Mouse (Mus musculus): Measurements from ENCODE around the gene Rer1. TPM values are rescaled to one million over a fixed set of nuclear protein-coding genes. Genes with fewer than 3 reads are reported as not detected.

Rer1 gene
- polyA plus RNA-seq, 1 experiment from 2014 or later, result 107 TPM

GRCm38 (mm10) chr4:155068357-155068972 is 17.7 kb downstream of the Rer1 start:
- Histone ChIP-seq H3K36me3 (peaks cover 57% of the 10 kb centered on the region), H3K4me2 (peak overlapping the region; percentile 81), H3K4me3 (peak overlapping the region; percentile 66; the same call in 1 of the 2 replicates), H3K27me3 (replicated peaks) (peaks cover 4% of the 10 kb centered on the region; the same call in 1 of the 2 replicates), H3K27ac (peak overlapping the region; percentile 27; the same call in 1 of the 2 replicates), H3K4me1 (peaks cover 47% of the 10 kb centered on the region), H3K9me3 (replicated peaks) (no peaks in the 10 kb centered on the region), H3K9ac (0 out of 2 replicates have a peak overlapping the region, but pooled peaks have one; percentile 83)
- no peak for ATAC-seq
- 84% methylated on average over 20 of the region's 20 CpGs for WGBS (ENCODE audit: insufficient replicate concordance)

- peaks cover 47% of the 10 kb centered on the region for H3K4me1 ChIP-seq
- peaks cover 14% of the 10 kb centered on the region for H3K27me3 ChIP-seq (replicated peaks)
- peak within 1 kb of the TSS; percentile 83 for H3K9ac ChIP-seq
- under 1% methylated on average over 48 of the region's 48 CpGs for WGBS (ENCODE audit: insufficient replicate concordance)
- H3K4me3 ChIP-seq, result peak within 1 kb of the TSS; percentile 66
- H3K4me2 ChIP-seq, result peak within 1 kb of the TSS; percentile 81
- peak; percentile 92 for ATAC-seq
- H3K27ac ChIP-seq, result peak within 1 kb of the TSS; percentile 87
- peaks cover 42% of the 10 kb centered on the region for H3K36me3 ChIP-seq
- no peaks in the 10 kb centered on the region for H3K9me3 ChIP-seq (replicated peaks)
Observed at GRCm38 (mm10) chr4:155066834-155067522, 19.2 kb downstream of the Rer1 start, which contains the start of gene Pex10. Gene Pex10 (plus strand): TSS chr4:155067016.

DNA sequence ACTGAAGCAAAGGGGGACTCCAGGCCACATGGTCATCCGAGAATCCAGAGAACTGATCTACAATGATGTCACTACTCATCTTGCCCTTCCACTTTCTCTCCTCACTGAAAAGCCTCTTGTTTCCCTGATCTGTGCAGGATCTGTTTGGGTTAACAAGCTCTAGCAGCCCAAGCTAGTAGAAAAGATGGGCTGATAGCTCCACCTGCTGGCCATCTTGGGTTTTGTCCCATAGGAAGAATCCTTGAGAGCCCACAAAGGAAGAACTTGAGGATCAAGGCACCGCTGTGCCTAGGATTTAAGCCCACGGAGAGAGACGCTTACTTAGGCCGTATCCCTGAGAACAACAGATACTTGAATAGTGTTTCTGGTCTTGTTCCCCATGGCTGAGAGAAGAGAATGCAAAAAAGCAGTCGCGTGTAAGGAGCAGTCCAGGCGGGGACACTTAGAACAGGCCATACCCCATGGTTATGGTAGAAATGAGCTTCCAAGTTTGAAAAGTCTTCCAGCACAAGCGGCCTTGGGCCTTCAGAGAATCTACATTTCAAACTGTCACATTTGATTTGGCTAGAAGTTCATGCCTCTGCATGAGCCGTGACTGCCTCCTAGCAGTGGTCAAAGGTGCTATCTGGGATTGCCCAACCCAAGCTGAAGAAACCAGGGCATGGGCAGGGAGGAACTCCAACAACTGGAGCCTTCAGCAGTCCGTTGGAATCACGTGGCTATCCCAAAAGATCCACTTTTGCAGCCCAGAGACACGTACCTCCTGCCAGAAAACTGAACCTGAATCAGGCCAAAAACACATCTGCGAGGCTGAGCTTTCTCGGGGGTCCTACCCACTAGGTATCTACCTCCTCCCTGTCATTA is 20.0 kb downstream of the Rer1 start:
- Histone ChIP-seq H3K27ac (peak overlapping the region; percentile 87), H3K4me3 (peak overlapping the region; percentile 66), H3K36me3 (peaks cover 34% of the 10 kb centered on the region), H3K9me3 (replicated peaks) (no peaks in the 10 kb centered on the region), H3K27me3 (replicated peaks) (peaks cover 22% of the 10 kb centered on the region), H3K4me1 (peaks cover 47% of the 10 kb centered on the region), H3K9ac (peak overlapping the region; percentile 58), H3K4me2 (peak overlapping the region; percentile 81)
- peak; percentile 65 for ATAC-seq
- 3% methylated on average over 15 of the region's 15 CpGs for WGBS (ENCODE audit: insufficient replicate concordance)

DNA sequence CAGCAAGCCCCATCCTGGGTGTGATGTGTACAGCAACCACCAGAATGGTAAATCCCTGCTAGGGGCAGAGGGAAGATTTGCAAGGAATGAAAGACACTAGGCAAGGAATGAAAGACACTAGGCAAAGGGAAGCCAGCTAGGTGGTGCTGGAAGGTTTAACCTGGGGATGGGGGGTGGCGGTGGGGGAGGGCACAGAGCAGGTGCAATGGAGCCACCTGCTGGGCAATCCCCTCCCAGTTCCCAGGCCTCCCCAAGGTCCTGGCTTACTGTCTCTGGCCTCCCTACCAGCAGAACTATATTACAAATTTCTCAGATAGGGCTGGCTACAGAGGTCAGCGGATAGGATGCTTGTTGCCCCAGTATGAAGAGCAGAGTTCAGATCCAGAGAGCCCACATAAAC is 21.7 kb downstream of the Rer1 start:
- H3K9me3 ChIP-seq (replicated peaks), result no peaks in the 10 kb centered on the region
- H3K4me1 ChIP-seq, result peaks cover 43% of the 10 kb centered on the region
- no peak overlapping the region for H3K4me3 ChIP-seq
- peaks cover 30% of the 10 kb centered on the region for H3K27me3 ChIP-seq (replicated peaks)
- no peak overlapping the region for H3K27ac ChIP-seq
- peaks cover 17% of the 10 kb centered on the region for H3K36me3 ChIP-seq
- no peak overlapping the region for H3K4me2 ChIP-seq
- H3K9ac ChIP-seq, result no peak overlapping the region
- ATAC-seq, result no peak
- WGBS (ENCODE audit: insufficient replicate concordance), result 65% methylated on average over 2 of the region's 2 CpGs

- no peak for ATAC-seq
- Histone ChIP-seq H3K27ac (no peak overlapping the region), H3K27me3 (replicated peaks) (peaks cover 36% of the 10 kb centered on the region), H3K4me1 (peaks cover 38% of the 10 kb centered on the region), H3K9me3 (replicated peaks) (no peaks in the 10 kb centered on the region), H3K4me3 (no peak overlapping the region), H3K36me3 (peaks cover 11% of the 10 kb centered on the region), H3K9ac (no peak overlapping the region), H3K4me2 (no peak overlapping the region)
- 48% methylated on average over 3 of the region's 3 CpGs for WGBS (ENCODE audit: insufficient replicate concordance)
Observed at GRCm38 (mm10) chr4:155063895-155064294, 22.3 kb downstream of the Rer1 start.

- H3K36me3 ChIP-seq, result no peaks in the 10 kb centered on the region
- no peak overlapping the region for H3K4me3 ChIP-seq
- no peaks in the 10 kb centered on the region for H3K9me3 ChIP-seq (replicated peaks)
- H3K27me3 ChIP-seq (replicated peaks), result peaks cover 57% of the 10 kb centered on the region
- WGBS (ENCODE audit: insufficient replicate concordance), result 42% methylated on average over 10 of the region's 10 CpGs
- H3K27ac ChIP-seq, result no peak overlapping the region
- no peak overlapping the region for H3K4me2 ChIP-seq
- H3K4me1 ChIP-seq, result no peaks in the 10 kb centered on the region
- no peak for ATAC-seq
- no peak overlapping the region for H3K9ac ChIP-seq
Observed at GRCm38 (mm10) chr4:155058325-155058724, 27.9 kb downstream of the Rer1 start.

DNA sequence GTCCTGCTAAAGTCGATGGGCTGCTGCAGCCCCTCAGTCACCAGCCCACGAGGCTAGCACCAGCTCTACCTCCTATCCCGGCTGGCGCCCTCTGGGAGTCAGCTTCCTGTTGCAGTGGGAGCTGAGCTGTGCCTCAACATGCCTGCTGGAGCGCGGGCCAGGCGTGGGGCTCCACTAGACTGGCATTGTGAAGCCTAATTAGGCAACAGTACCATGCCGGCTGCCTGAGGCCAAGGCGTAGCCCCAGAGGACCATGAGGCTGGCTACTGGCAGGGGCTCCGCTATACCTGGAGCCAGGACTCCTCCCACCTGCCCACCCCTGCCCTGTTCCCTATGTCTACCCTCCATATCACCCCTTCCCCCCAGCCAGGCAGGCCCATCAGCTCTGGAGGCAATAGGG is 29.5 kb downstream of the Rer1 start, which contains the start of gene Plch2:
TSS of gene Plch2 (minus strand) at position 61 of the 400 bp plus-strand sequence.
- no peak for ATAC-seq
- Histone ChIP-seq H3K4me3 (no peak within 1 kb of the TSS), H3K4me2 (no peak within 1 kb of the TSS), H3K9ac (no peak within 1 kb of the TSS), H3K27me3 (replicated peaks) (peaks cover 58% of the 10 kb centered on the region), H3K9me3 (replicated peaks) (no peaks in the 10 kb centered on the region), H3K4me1 (no peaks in the 10 kb centered on the region), H3K27ac (no peak within 1 kb of the TSS), H3K36me3 (no peaks in the 10 kb centered on the region)
- 41% methylated on average over 10 of the region's 10 CpGs for WGBS (ENCODE audit: insufficient replicate concordance)

GRCm38 (mm10) chr4:155050116-155050515 is 36.1 kb downstream of the Rer1 start:
- Histone ChIP-seq H3K4me2 (no peak overlapping the region), H3K4me3 (no peak overlapping the region), H3K36me3 (no peaks in the 10 kb centered on the region), H3K27ac (no peak overlapping the region), H3K9ac (no peak overlapping the region), H3K4me1 (no peaks in the 10 kb centered on the region), H3K9me3 (replicated peaks) (no peaks in the 10 kb centered on the region), H3K27me3 (replicated peaks) (peaks cover 61% of the 10 kb centered on the region)
- WGBS (ENCODE audit: insufficient replicate concordance), result 58% methylated on average over 7 of the region's 7 CpGs
- ATAC-seq, result no peak

GRCm38 (mm10) chr4:155046636-155047035 is 39.5 kb downstream of the Rer1 start:
- ATAC-seq, result no peak
- H3K27me3 ChIP-seq (replicated peaks), result peaks cover 83% of the 10 kb centered on the region
- WGBS (ENCODE audit: insufficient replicate concordance), result 61% methylated on average over 14 of the region's 14 CpGs

GRCm38 (mm10) chr4:155043289-155043625 is 42.9 kb downstream of the Rer1 start:
- peak overlapping the region; percentile 24; the same call in 1 of the 2 replicates for H3K4me3 ChIP-seq
- no peaks in the 10 kb centered on the region for H3K36me3 ChIP-seq
- ATAC-seq, result no peak
- H3K9ac ChIP-seq, result no peak overlapping the region
- WGBS (ENCODE audit: insufficient replicate concordance), result 3% methylated on average over 25 of the region's 25 CpGs
- H3K4me1 ChIP-seq, result no peaks in the 10 kb centered on the region
- H3K9me3 ChIP-seq (replicated peaks), result no peaks in the 10 kb centered on the region
- no peak overlapping the region for H3K27ac ChIP-seq
- H3K27me3 ChIP-seq (replicated peaks), result peaks cover 87% of the 10 kb centered on the region
- H3K4me2 ChIP-seq, result peak overlapping the region; percentile 53

More at GRCm38 (mm10) chr4:155046636-155047035, 39.5 kb downstream of the Rer1 start:
- Histone ChIP-seq H3K27ac (no peak overlapping the region), H3K9ac (no peak overlapping the region), H3K4me2 (no peak overlapping the region), H3K4me1 (no peaks in the 10 kb centered on the region), H3K36me3 (no peaks in the 10 kb centered on the region), H3K4me3 (no peak overlapping the region), H3K9me3 (replicated peaks) (no peaks in the 10 kb centered on the region)

DNA sequence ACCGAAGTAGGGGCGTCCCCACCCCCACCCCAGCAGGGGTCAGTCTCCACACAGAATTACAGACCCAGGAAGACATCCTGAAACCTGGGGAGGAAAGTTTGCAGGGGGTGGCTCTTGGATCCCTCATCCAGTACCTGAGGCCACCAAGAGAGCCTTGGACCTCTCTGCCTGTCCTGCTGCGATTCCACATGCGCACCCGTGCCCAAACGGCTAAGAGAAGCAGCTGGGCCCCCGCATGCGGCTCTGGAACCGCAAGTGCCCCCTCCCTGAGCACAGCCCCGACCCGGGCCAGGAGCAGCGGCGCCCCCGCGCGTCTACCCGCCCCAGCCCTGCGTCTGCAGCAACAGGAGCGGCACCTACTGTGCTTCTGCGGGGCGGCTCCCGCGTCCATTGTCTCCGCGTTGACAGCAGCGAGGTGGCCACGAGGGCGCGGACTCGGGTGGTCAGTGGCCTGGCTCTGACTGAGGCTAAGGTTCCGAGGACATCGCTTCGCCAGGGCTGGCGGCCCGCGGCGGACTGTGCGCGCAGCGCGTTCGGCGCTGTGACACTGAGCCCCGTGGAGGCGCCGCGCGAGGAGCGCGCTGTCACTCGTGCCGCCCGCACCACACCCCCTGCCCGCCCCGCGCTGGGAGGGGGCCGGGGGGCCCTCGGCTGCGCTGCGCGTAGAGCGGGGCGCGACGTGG is 43.4 kb downstream of the Rer1 start:
- Histone ChIP-seq H3K36me3 (no peaks in the 10 kb centered on the region), H3K27me3 (replicated peaks) (peaks cover 85% of the 10 kb centered on the region), H3K9me3 (replicated peaks) (no peaks in the 10 kb centered on the region), H3K4me1 (no peaks in the 10 kb centered on the region), H3K4me3 (peak overlapping the region; percentile 24; the same call in 1 of the 2 replicates), H3K9ac (no peak overlapping the region), H3K27ac (no peak overlapping the region), H3K4me2 (peak overlapping the region; percentile 53)
- WGBS (ENCODE audit: insufficient replicate concordance), result 5% methylated on average over 64 of the region's 65 CpGs
- no peak for ATAC-seq

Measured in liver, embryonic 12.5 days (tissue).